Mouse (Mus musculus): ENCODE results near the gene Mrgprd.

- no peak for TF ChIP-seq CTCF (IDR thresholded peaks at IDR 0.05; ENCODE audit: extremely low read depth, insufficient read depth, insufficient read length, insufficient replicate concordance)
- TF ChIP-seq POLR2A (IDR thresholded peaks at IDR 0.05; ENCODE audit: low read depth, low read length), result no peak
Measured at GRCm38 (mm10) chr7:145293859-145294258, 20.8 kb upstream of the Mrgprd start.
